Mouse (Mus musculus) midbrain, embryonic 11.5 days (tissue): ENCODE measurements around the gene Ulk1. TPM values are rescaled to one million over a fixed set of nuclear protein-coding genes. Genes with fewer than 3 reads are reported as not detected.

ENCODE experiments used
- ATAC-seq: fragments of 200-750 bp; cut with Nextera tagmentation; 2 replicates; pipeline ENCODE4 v1.8.0; 2017; ENCODE audit warnings: moderate TSS enrichment, moderate library complexity; ENCODE audit not compliant: low FRiP score
- DNase-seq: peaks from one replicate; pipeline ENCODE4 v3.0.0; 2015; ENCODE audit warnings: low spot score; ENCODE audit errors: missing footprints
- H3K27ac ChIP-seq: fragments of 300-500 bp; sonication (generic); 2 replicates; pipeline ENCODE4 v1.5.1; 2014; ENCODE audit warnings: low read depth, low read length
- H3K27me3 ChIP-seq: fragments of 300-500 bp; sonication (generic); 2 replicates; pipeline ENCODE4 v1.6.1; 2014; ENCODE audit warnings: mild to moderate bottlenecking, low read length, moderate library complexity, mixed read lengths; ENCODE audit not compliant: control insufficient read depth, insufficient read depth
- H3K36me3 ChIP-seq: fragments of 300-500 bp; sonication (generic); 2 replicates; pipeline ENCODE4 v1.6.1; 2014; ENCODE audit warnings: mild to moderate bottlenecking, low read length, moderate library complexity, mixed read lengths; ENCODE audit not compliant: control insufficient read depth, insufficient read depth
- H3K4me1 ChIP-seq: fragments of 300-500 bp; sonication (generic); 2 replicates; pipeline ENCODE4 v1.6.1; 2014; ENCODE audit warnings: low read length; ENCODE audit not compliant: control insufficient read depth, insufficient read depth
- H3K4me2 ChIP-seq: fragments of 300-500 bp; sonication (generic); 2 replicates; pipeline ENCODE4 v1.6.1; 2014; ENCODE audit warnings: mild to moderate bottlenecking, moderate library complexity
- H3K4me3 ChIP-seq: fragments of 300-500 bp; sonication (generic); 2 replicates; pipeline ENCODE4 v1.5.1; 2014; ENCODE audit warnings: low read depth, low read length
- H3K9ac ChIP-seq: fragments of 300-500 bp; sonication (generic); 2 replicates; pipeline ENCODE4 v1.6.1; 2014; ENCODE audit warnings: low read length
- H3K9me3 ChIP-seq: fragments of 300-500 bp; sonication (generic); 2 replicates; pipeline ENCODE4 v1.6.1; 2016; ENCODE audit warnings: low read length; ENCODE audit not compliant: control insufficient read depth
- WGBS: fragments of 180-500 bp; shearing (Covaris S2); extraction: QIAGEN DNeasy Blood & Tissue Kit; methylation state at CpG from one replicate; pipeline ENCODE4 v1.1.7; 2014; 5-methylcytosine and 5-hydroxymethylcytosine counted together
- polyA plus RNA-seq: library from polyadenylated mRNA; unstranded; fragments of >200 nt; fragmentation: Nextera tagmentation; extraction: Ambion mirVana; gene quantifications from 2 replicates; pipeline ENCODE4 v1.2.1, GENCODE M21; 2014

Gene Ulk1
- polyA plus RNA-seq, 1 experiment from 2014 or later, result 36.1 TPM

DNA sequence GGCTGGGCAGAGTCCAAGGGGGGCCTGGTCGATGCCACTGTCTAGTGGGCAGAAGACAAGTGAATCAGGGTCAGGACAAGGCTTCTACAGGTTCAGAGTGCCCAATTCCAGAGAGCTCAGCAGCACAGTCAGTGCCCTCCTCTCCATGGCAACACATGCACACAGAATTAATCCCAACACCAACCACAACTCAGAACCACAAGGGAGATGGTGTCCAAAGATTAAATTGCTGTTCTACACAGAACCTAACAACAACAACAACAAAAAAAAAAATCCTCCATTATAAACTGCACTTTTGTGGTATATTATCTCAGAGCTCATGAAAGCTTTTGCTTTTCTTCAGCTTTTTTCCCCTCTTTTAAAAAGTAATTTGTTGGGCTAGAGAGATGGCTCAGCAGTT, 74.3 kb downstream of the Ulk1 start:
- H3K27ac ChIP-seq, result no peak overlapping the region
- ATAC-seq (no peak), DNase-seq (no peak)
- WGBS, result 100% methylated on average over 1 of the region's 1 CpGs
- H3K4me3 ChIP-seq, result no peak overlapping the region
- H3K36me3 ChIP-seq, result peaks cover 26% of the 10 kb centered on the region
- H3K4me2 ChIP-seq, result no peak overlapping the region
- no peaks in the 10 kb centered on the region for H3K27me3 ChIP-seq
- no peaks in the 10 kb centered on the region for H3K4me1 ChIP-seq
- no peaks in the 10 kb centered on the region for H3K9me3 ChIP-seq
- no peak overlapping the region for H3K9ac ChIP-seq

Other genes starting within 250 kb of the Ulk1 start
- gene Noc4l, start 156.7 kb downstream of the Ulk1 start, polyA plus RNA-seq, result 54.7 and 55.6 TPM in 2 replicates
- gene Ddx51, start 156.6 kb downstream of the Ulk1 start, polyA plus RNA-seq, result 32.2 and 33.0 TPM in 2 replicates
- gene Ep400, start 39.4 kb downstream of the Ulk1 start, polyA plus RNA-seq, result 40.0 and 40.2 TPM in 2 replicates
- 14.9 and 16.5 TPM in 2 replicates for gene Pus1, start 29.4 kb downstream of the Ulk1 start, polyA plus RNA-seq
- gene Hscb, start 29.7 kb upstream of the Ulk1 start, polyA plus RNA-seq, result 21.0 and 25.0 TPM in 2 replicates
- 26.8 and 28.5 TPM in 2 replicates for gene Chek2, start 29.9 kb upstream of the Ulk1 start, polyA plus RNA-seq
- gene Ttc28, start 69.7 kb upstream of the Ulk1 start, polyA plus RNA-seq, result 12.7 and 13.5 TPM in 2 replicates